Mouse (Mus musculus): ENCODE results near the gene Dbndd2. TPM values are rescaled to one million over a fixed set of nuclear protein-coding genes. Genes with fewer than 3 reads are reported as not detected.
A peak's percentile ranks its signal among the peaks of the same experiment; 100 is the strongest.

Gene Dbndd2
- total RNA-seq, 2 experiments from 2014 or later = 58.9 to 61.0 TPM

GRCm38 (mm10) chr2:164497691-164498268, 11.9 kb downstream of the Dbndd2 start:
- no peak for DNase-seq (ENCODE audit: low spot score in 2 of 2)

- no peak for DNase-seq (ENCODE audit: low spot score in 2 of 2)
These were observed 13.4 kb downstream of the Dbndd2 start for GRCm38 (mm10) chr2:164499317-164499716.

GRCm38 (mm10) chr2:164500511-164500910, 14.6 kb downstream of the Dbndd2 start:
- no peak for DNase-seq (ENCODE audit: low spot score in 2 of 2)

- no peak for DNase-seq (ENCODE audit: low spot score in 2 of 2)
These were observed 19.0 kb downstream of the Dbndd2 start for GRCm38 (mm10) chr2:164504919-164505318.

GRCm38 (mm10) chr2:164505619-164506347, 19.9 kb downstream of the Dbndd2 start:
- no peak for DNase-seq (ENCODE audit: low spot score in 2 of 2)

GRCm38 (mm10) chr2:164507811-164508210, 21.9 kb downstream of the Dbndd2 start:
- no peak for DNase-seq (ENCODE audit: low spot score in 2 of 2)

GRCm38 (mm10) chr2:164510621-164511190, 24.8 kb downstream of the Dbndd2 start:
- no peak for DNase-seq (ENCODE audit: low spot score in 2 of 2)

- no peak for DNase-seq (ENCODE audit: low spot score in 2 of 2)
These were observed 26.4 kb downstream of the Dbndd2 start for GRCm38 (mm10) chr2:164512121-164512909.

- no peak for DNase-seq (ENCODE audit: low spot score in 2 of 2)
These were observed 27.5 kb downstream of the Dbndd2 start for GRCm38 (mm10) chr2:164513389-164513788.

GRCm38 (mm10) chr2:164514916-164515315, 29.0 kb downstream of the Dbndd2 start:
- no peak for DNase-seq (ENCODE audit: low spot score in 2 of 2)

GRCm38 (mm10) chr2:164515897-164516296, 30.0 kb downstream of the Dbndd2 start:
- DNase-seq (ENCODE audit: low spot score in 2 of 2) = no peak

GRCm38 (mm10) chr2:164516592-164516991, 30.7 kb downstream of the Dbndd2 start:
- DNase-seq (ENCODE audit: low spot score in 2 of 2) = no peak

- DNase-seq (ENCODE audit: low spot score in 2 of 2) = peak; percentile 54 to 61
These were observed 31.7 kb downstream of the Dbndd2 start for GRCm38 (mm10) chr2:164517485-164518221.

- peak; percentile 28 to 43 for DNase-seq (ENCODE audit: low spot score in 2 of 2)
These were observed 32.6 kb downstream of the Dbndd2 start for GRCm38 (mm10) chr2:164518266-164519170.

- no peak for DNase-seq (ENCODE audit: low spot score in 2 of 2)
These were observed 33.2 kb downstream of the Dbndd2 start for GRCm38 (mm10) chr2:164519171-164519526.

GRCm38 (mm10) chr2:164520782-164521181, 34.9 kb downstream of the Dbndd2 start:
- DNase-seq (ENCODE audit: low spot score in 2 of 2) = peak; percentile 18 to 35

- DNase-seq (ENCODE audit: low spot score in 2 of 2) = no peak
These were observed 35.9 kb downstream of the Dbndd2 start for GRCm38 (mm10) chr2:164521841-164522240.

GRCm38 (mm10) chr2:164522280-164522679, 36.4 kb downstream of the Dbndd2 start:
- DNase-seq (ENCODE audit: low spot score in 2 of 2) = no peak

GRCm38 (mm10) chr2:164523301-164523773, 37.4 kb downstream of the Dbndd2 start:
- no peak for DNase-seq (ENCODE audit: low spot score in 2 of 2)

- no peak for DNase-seq (ENCODE audit: low spot score in 2 of 2)
These were observed 42.7 kb downstream of the Dbndd2 start for GRCm38 (mm10) chr2:164528557-164528956.
